Mouse (Mus musculus) lung, postnatal 0 days (tissue): ENCODE results near the gene Samd4b.

Experiments
- CTCF ChIP-seq: IDR thresholded peaks from 2 replicates; pipeline ENCODE4 v1.5.1; 2016; ENCODE audit warnings: antibody characterized with exemption, mild to moderate bottlenecking
- EP300 ChIP-seq: IDR thresholded peaks from 2 replicates; pipeline ENCODE4 v1.6.1; 2016; ENCODE audit warnings: antibody characterized with exemption, mild to moderate bottlenecking, control low read depth

DNA sequence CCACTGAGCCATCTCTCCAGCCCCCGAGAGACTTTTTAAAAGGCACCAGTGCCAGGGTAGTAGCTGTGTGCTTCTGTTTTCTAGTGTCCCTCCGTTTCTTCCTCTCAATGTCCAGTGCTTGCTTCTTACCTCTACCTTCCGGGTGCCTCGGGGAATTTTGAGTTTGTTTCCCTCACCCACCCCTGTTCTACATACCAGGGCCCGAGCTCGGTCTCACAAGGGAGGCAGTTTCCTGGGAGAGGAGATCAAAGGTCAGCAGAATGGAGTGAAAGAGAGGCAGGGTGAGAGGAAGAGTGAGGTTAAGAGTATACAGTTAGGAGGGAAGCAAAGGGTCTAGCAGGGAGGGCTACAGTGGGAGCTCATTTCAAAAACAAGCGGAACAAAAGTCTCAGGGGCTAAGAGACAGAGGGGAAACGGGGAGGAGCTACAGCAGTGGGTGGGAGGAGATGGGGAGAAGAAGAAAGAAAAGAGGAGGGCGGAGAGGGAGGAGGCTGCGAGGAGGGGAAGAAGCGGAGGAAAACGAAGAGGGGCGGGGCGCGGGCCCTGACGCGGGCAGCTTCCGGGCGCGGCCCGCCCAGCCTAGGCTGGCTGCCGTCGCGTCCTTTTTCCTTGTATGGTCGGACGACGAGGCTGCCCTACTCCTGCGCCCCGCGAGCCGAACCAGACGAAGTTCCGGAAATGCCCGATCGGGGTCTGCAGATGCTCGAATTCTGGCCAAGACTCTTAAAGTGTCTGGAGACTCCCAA, 222.6 kb downstream of the Samd4b start:
- TF ChIP-seq EP300 (no peak; the same call in 1 of the 2 replicates), CTCF (no peak)
